8 mouse cellular contexts compared by ENCODE assay signal in genomic region chr14:54360577-54361340, GRCm38 (mm10). TPM values are rescaled to one million over a fixed set of nuclear protein-coding genes. Genes with fewer than 3 reads are reported as not detected.
DNase-seq lines count a peak whose midpoint lies in the region; ATAC-seq and TF ChIP-seq lines count a peak whose summit lies in the region.

Gene Oxa1l, plus strand, starts transcription at chr14:54360834.

- peak within 1 kb of the TSS; percentile 77 for H3K4me2 ChIP-seq in hindbrain, embryonic 14.5 days (replicated peaks)

- in situ Hi-C loops in Patski (cut with MboI; ENCODE audit: low pct_unique_long_range_greater_than_20kb) = no loop called here

- H3K9ac ChIP-seq in hindbrain, embryonic 14.5 days = peak within 1 kb of the TSS; percentile 94

- H3K9me3 ChIP-seq in hindbrain, embryonic 14.5 days (ENCODE audit: control insufficient read depth, low read length) = no peaks in the 10 kb centered on the region

- under 1% methylated on average over 48 of the region's 48 CpGs for WGBS in hindbrain, embryonic 14.5 days

- H3K4me3 ChIP-seq in hindbrain, embryonic 14.5 days (replicated peaks; ENCODE audit: low read length) = peak within 1 kb of the TSS; percentile 87

- H3K27me3 ChIP-seq in Patski = no peaks in the 10 kb centered on the region
- no peaks in the 10 kb centered on the region for H3K27me3 ChIP-seq in hindbrain, embryonic 14.5 days (ENCODE audit: control insufficient read depth, insufficient read depth, low read length)

- POLR2A ChIA-PET in Patski (lab: Charles Lee) = interaction anchor here (0.7 to 0.9 kb wide), 2 partner anchors 101 to 123 kb away, joined by 3 to 6 read pairs; no protein-coding TSS in a partner anchor

- DNase-seq in Patski (ENCODE audit: low read depth, low spot score) = peak; percentile 54
- DNase-seq in cerebellum, postnatal 14 days = peak; percentile 98 to 99
- DNase-seq in frontal cortex, postnatal 25 days (ENCODE audit: low spot score in 2 of 2) = peak; percentile 94 to 96
- peak; percentile 99 for DNase-seq in hindbrain, embryonic 14.5 days (ENCODE audit: low spot score)
- DNase-seq in layer of hippocampus, postnatal 36 days = peak; percentile 94 to 95
- peak; percentile 96 for DNase-seq in lung, postnatal 36 days
- peak; percentile 97 for DNase-seq in retina, postnatal 1 day
- DNase-seq in urinary bladder, adult 18-20 months (ENCODE audit: low spot score in 2 of 2) = peak; percentile 93 to 98

- H3K36me3 ChIP-seq in hindbrain, embryonic 14.5 days (replicated peaks; ENCODE audit: control insufficient read depth, insufficient read depth) = peaks cover 17% of the 10 kb centered on the region

- CTCF ChIA-PET in Patski (lab: Charles Lee) = interaction anchor here (0.6 to 1.6 kb wide), 5 partner anchors 14 to 121 kb away, joined by 3 to 4 read pairs (median 4); no protein-coding TSS in a partner anchor

- peak within 1 kb of the TSS; percentile 84 for H3K27ac ChIP-seq in hindbrain, embryonic 14.5 days

- no peak for TF ChIP-seq CTCF in Patski (IDR thresholded peaks at IDR 0.05)

- peaks cover 12% of the 10 kb centered on the region for H3K4me1 ChIP-seq in hindbrain, embryonic 14.5 days (replicated peaks; ENCODE audit: control insufficient read depth, insufficient read depth, low read length)

- ATAC-seq in Patski = peak; percentile 71
- ATAC-seq in hindbrain, embryonic 14.5 days (ENCODE audit: low FRiP score) = peak; percentile 90

RNA-seq across cellular contexts. Expression of gene Oxa1l, which starts in this region (rescaled TPM):
- polyA plus RNA-seq in Patski (2021) = 80.3 TPM
- 57.1 and 66.0 TPM in 2 replicates for polyA plus RNA-seq in hindbrain, embryonic 14.5 days (2014; fragmentation: Nextera tagmentation; extraction: Ambion mirVana)
- 10 to 100 TPM; 49.5 to 50.8 TPM for total RNA-seq in layer of hippocampus, postnatal 36 days (2021)

Comparison
In these comparisons a context has a peak if more than half of its experiments do, and no peak if none do; other contexts are left out.
1. Peak in every context shown above with its lines: DNase-seq, ATAC-seq, H3K4me3 ChIP-seq and H3K27ac ChIP-seq.